Mouse (Mus musculus): Measurements from ENCODE around the gene Prkar1a.

The Prkar1a gene

DNA sequence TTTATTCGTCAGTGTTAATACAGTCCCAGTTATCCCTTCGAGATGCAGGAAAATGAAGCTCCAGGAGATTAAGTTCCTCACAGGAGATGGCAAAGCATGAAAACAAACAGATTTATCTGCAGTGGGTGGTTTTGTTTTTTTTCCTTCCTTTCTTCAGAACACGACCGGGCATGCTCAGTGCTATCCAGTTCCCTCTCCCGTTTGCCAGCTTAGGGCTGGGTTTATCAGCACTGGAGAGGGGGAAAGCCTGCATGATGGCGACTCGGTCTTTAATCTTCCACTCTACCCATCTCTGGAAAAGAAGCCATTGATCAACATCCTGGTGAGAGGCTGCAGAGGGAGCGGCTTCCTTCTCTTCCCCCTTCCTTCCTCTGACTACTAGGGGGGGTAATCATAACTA lies at the start of gene Prkar1a:
Prkar1a (plus strand) TSS at position 200 of the 400 bp plus-strand sequence.
- no peak for DNase-seq (ENCODE audit: low spot score in 2 of 2)

GRCm38 (mm10) chr11:109607600-109607999 lies 41.6 kb upstream of the Prkar1a start:
- DNase-seq (ENCODE audit: low spot score in 2 of 2): no peak

GRCm38 (mm10) chr11:109608976-109609625 lies 40.1 kb upstream of the Prkar1a start:
- no peak for DNase-seq (ENCODE audit: low spot score in 2 of 2)

- peak in 1 of 2 experiments; percentile 21 for DNase-seq (ENCODE audit: low spot score in 2 of 2)
Measured at GRCm38 (mm10) chr11:109610046-109610794, 39.0 kb upstream of the Prkar1a start.

DNA sequence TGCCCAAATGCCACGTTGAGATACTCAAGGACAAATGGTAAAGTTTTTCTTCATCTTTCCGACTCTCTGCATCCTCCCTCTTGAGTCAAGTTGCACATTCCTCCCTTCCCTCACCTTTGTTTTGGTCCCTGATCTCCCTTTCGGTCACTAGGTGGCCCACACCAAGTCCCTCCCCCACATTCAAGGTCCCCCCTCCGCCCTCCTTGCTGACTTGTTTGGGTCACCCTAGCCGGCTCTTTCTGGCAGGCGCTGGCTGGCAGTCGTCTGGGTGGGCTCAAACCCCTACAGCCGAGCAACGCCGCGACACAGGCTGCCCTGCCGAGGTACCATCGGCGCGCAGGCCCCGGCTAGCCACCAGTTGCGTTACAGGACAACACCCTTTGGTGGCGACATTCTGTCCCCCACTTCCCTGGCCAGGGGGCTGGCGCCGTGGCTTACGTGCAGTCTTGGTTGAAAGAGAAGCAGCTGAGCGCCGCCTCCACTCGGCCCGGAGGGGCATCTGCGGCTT lies 38.4 kb upstream of the Prkar1a start:
- no peak for DNase-seq (ENCODE audit: low spot score in 2 of 2)

DNA sequence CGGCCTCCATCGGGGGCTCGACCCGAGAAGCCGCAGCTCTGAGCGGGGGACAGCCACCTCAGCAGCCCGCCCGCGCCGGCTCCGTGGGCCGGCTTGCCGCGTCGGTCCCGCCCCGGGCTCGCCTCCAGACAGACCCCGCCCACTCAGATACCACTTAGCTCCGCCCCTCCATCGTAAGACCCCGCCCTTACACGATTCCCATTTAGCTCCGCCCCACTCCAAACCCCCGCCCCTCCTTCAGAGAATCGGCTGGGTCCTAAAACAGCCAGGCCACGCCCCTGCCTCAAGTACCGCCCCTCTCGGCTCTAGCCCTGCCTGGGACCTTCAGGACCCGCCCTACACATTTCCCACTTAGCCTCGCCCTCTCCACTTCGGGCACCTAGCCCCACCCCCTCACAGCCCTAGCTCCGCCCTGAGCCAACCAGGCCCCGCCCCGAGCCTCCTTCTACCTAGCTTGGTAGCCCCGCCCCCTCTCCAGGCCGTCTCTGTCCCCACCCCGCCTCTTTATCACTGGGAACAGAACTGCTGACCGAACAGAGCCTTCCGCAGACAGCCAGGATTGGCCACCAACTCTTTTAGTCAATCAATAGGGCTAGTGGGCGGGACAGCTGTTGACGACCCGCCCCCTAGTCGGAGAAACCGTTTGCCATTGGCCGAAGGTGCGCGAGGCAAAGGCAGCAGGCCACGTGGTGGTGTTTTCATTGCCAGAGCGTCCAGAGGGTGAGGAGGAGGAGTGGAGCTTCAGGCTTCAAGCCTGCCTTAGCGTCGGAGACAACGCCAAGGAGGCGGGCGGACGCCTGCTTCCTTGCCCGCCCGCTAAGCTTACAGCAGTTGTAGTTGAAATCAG lies 37.7 kb upstream of the Prkar1a start, which contains the start of gene Wipi1:
Wipi1 (minus strand) TSS at position 665 of the 847 bp plus-strand sequence.
- peak; percentile 99 for DNase-seq (ENCODE audit: low spot score in 2 of 2)

- no peak for DNase-seq (ENCODE audit: low spot score in 2 of 2)
Measured at GRCm38 (mm10) chr11:109612871-109613529, 36.2 kb upstream of the Prkar1a start.

DNA sequence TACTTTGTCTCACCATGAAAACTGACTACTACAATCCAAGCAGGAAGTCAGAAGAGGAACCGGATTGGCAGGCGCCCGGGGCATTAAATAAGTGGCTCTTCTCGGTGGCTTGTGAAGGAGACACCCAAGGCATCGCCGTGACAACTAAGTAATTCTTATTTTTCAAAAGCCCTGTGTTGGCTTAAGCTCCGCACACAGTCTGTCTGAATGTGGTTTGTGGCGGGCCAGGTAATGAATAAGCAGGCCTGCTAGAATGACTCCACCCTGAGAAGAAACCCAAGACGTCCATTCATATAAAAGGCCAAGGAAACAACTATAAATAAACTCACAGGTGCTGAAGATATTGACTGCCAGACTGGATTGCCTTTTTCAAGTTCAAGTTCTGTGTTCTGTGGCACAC lies 33.9 kb upstream of the Prkar1a start:
- no peak for DNase-seq (ENCODE audit: low spot score in 2 of 2)

DNA sequence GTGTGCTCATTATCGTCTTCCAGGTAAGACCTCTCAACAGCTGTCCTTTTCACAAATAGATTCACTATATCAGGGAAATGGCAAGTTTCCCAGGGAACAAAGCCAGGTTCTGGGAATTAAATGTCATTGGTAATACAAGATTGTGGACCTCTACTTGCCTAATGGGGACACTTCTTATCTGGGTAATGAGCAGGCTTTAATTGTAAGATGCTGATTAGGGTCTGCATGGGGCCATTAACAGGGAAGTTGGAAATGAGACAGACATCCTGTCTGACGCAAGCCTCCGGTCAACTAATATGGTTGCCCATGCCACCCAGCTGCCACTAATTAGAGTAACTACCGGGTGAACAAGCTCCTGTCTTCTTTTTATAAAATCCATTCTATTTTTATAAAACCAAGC lies 32.9 kb upstream of the Prkar1a start:
- no peak for DNase-seq (ENCODE audit: low spot score in 2 of 2)

- no peak for DNase-seq (ENCODE audit: low spot score in 2 of 2)
Measured at GRCm38 (mm10) chr11:109616766-109617165, 32.4 kb upstream of the Prkar1a start.

DNA sequence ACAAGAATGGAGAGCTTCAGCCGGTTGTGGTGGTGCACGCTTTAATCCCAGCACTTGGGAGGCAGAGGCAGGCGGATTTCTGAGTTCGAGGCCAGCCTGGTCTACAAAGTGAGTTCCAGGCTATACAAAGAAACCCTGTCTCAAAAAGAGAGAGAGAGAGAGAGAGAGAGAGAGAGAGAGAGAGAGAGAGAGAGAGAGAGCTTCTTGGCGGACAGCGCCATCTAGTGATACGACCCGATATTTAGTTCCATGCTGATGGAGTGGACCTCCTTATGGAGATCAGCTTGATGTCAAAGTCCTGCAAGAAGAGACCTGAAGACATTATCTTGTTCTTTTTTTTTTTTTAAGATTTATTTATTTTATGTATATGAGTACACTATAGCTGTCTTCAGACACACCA lies 30.1 kb upstream of the Prkar1a start:
- DNase-seq (ENCODE audit: low spot score in 2 of 2): peak in 1 of 2 experiments; percentile 37

- no peak for DNase-seq (ENCODE audit: low spot score in 2 of 2)
Measured at GRCm38 (mm10) chr11:109620356-109620755, 28.8 kb upstream of the Prkar1a start.

DNA sequence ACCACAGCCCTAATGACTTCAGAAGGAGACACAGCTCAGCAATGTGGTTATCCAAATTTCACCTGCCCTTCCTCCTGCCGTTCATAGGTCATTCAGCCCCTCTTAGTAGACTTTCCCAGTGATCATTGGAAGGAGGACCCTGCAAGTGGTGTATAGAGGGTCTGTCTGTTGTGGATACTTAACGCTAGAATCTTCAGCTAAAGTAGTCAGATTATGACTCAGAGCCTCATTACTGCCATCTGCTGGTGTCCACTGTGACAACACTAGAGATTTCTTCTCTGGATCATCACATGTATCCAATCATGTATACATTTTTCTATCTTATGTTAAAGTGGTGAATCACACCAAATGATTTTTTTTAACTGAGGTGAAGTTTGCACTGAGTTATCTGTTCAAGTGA lies 28.0 kb upstream of the Prkar1a start:
- peak in 1 of 2 experiments; percentile 39 for DNase-seq (ENCODE audit: low spot score in 2 of 2)

GRCm38 (mm10) chr11:109622518-109623037 lies 26.6 kb upstream of the Prkar1a start:
- no peak for DNase-seq (ENCODE audit: low spot score in 2 of 2)

DNA sequence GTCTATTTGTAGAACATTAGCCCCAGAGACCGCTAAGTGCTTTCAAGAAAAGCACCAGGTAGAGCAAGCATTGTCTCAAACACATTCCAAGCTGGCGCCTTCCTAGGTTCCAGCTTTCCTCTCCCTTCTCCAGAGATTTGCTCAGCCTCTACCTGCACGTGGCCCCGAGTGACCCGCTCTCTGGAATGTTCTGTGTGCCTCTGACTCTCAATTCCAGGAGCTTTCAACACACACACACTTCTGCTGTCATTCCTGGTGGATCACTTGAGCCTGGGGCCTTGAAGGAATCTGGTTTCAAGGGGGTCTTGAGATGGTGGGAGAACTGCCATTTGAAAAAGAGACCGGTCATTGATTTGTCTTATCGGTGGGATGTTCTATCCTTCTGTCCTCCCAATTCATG lies 26.0 kb upstream of the Prkar1a start:
- no peak for DNase-seq (ENCODE audit: low spot score in 2 of 2)

DNA sequence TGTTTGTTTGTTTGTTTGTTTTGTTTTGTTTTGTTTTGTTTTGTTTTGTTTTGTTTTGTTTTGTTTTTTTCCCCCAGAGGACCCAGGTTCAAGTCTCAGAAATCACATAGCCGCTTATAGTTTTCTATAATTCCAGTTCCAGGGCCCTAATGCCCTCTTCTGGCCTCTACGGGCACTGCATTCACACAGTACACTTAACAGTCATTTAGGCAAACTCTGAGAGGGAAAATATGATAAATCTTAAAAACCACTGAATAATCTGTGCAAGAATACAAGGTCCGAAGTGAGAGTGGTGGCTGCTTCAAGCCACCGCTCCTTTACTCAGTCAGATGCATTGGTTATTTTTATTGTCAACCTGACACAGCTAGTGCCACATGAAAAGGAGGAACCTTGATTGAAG lies 21.6 kb upstream of the Prkar1a start:
- no peak for DNase-seq (ENCODE audit: low spot score in 2 of 2)

- no peak for DNase-seq (ENCODE audit: low spot score in 2 of 2)
Measured at GRCm38 (mm10) chr11:109628099-109628498, 21.1 kb upstream of the Prkar1a start.

DNA sequence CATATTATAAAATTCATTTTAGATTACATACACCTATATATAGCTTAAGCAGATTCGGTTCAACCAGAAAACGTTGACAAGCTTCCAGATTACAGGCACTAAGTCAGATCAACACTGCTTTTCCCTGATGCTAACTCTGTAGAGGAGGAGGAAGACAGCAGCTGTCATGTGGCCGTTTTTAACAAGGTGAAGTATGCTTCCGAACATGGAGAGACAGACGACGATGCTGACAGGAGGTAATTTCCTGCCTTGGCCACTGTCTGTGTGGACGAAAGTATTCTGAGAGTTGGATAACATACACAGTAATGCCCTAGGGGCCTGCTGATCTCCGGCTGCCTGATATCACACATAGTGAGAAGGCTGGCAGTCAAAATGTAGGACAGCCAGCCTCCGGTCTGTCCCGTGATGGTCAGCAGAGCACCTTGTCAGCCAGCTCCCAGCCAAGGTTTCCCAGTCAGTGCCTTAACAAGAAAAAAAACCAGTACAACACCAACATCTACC lies 20.1 kb upstream of the Prkar1a start:
- no peak for DNase-seq (ENCODE audit: low spot score in 2 of 2)

- DNase-seq (ENCODE audit: low spot score in 2 of 2): no peak
Measured at GRCm38 (mm10) chr11:109634928-109635327, 14.3 kb upstream of the Prkar1a start.

- DNase-seq (ENCODE audit: low spot score in 2 of 2): no peak
Measured at GRCm38 (mm10) chr11:109635871-109636395, 13.3 kb upstream of the Prkar1a start.
